Mouse (Mus musculus) C2C12 (cell line): ENCODE measurements around the gene Golt1b.

Experiments used
- CTCF ChIP-seq: IDR thresholded peaks from one replicate; pipeline ENCODE4 v1.5.1; 2011; ENCODE audit not compliant: control insufficient read depth, insufficient read depth, insufficient read length
- USF1 ChIP-seq: IDR thresholded peaks from one replicate; pipeline ENCODE4 v1.6.1; 2011; ENCODE audit warnings: low read depth, mild to moderate bottlenecking, control low read depth, moderate library complexity

DNA sequence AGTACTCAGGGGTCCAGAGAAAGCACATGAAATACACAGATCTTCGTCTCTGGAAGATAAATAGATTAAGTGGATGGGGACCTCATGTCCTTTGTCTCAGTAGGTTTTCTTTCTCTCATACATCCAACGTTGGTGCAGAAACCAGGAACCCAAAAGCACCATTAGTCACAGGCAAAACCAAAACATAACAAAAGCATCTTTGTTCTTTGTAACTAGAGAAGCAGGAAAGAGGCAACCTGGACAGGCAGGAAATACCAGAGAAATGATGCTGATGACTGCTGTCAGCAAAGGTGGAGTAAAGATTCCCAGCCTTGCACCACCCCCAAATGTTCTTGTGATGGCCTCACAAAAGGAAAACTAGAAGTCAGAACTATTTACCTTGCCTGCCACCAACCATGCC is 47.4 kb upstream of the Golt1b start:
- no peak for TF ChIP-seq CTCF
- no peak for TF ChIP-seq USF1
